Mouse (Mus musculus) heart, postnatal 25 days (tissue): Measurements from ENCODE around the gene Sh3bp5. TPM values are rescaled to one million over a fixed set of nuclear protein-coding genes. Genes with fewer than 3 reads are reported as not detected.

Source experiments
- DNase-seq: peaks from one replicate; pipeline ENCODE4 v3.0.0; 2022; ENCODE audit warnings: low spot score
- intact Hi-C: fragments of 180-260 bp; cut with DNase I; formaldehyde crosslinking; loops from one replicate; pipeline ENCODE4 v1.15.1; 2025
- total RNA-seq, 2 experiments: library from RNA; stranded (reverse); gene quantifications; 2 replicates each; pipeline ENCODE4 v1.2.3; 2021

Gene Sh3bp5
- total RNA-seq, 2 experiments from 2014 or later: 41.0 to 58.1 TPM

GRCm38 (mm10) chr14:31397791-31398595 lies 37.9 kb downstream of the Sh3bp5 start:
- no peak for DNase-seq
- intact Hi-C loops: no loop called here

GRCm38 (mm10) chr14:31397353-31397752 lies 38.5 kb downstream of the Sh3bp5 start:
- DNase-seq: no peak
- intact Hi-C loops: no loop called here

DNA sequence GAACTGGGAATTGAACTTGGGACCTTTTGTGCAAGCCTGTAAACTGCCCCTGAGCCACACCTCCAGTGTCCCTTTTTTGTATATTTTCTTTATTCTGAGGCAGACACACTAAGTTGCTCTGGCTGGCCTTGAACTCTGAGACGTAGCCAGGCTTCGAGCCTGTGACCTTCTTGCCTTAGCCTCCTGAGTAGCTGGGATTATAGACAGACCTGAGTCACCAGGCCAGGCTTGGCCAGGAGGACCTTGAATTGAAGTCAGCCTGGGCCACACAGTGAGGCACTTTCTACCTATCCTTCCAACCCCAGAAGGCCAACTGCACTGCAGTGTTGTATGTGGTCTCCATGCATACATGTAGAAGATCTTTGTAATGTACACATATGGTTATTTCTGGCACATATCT lies 39.5 kb downstream of the Sh3bp5 start:
- intact Hi-C loops: no loop called here
- no peak for DNase-seq

DNA sequence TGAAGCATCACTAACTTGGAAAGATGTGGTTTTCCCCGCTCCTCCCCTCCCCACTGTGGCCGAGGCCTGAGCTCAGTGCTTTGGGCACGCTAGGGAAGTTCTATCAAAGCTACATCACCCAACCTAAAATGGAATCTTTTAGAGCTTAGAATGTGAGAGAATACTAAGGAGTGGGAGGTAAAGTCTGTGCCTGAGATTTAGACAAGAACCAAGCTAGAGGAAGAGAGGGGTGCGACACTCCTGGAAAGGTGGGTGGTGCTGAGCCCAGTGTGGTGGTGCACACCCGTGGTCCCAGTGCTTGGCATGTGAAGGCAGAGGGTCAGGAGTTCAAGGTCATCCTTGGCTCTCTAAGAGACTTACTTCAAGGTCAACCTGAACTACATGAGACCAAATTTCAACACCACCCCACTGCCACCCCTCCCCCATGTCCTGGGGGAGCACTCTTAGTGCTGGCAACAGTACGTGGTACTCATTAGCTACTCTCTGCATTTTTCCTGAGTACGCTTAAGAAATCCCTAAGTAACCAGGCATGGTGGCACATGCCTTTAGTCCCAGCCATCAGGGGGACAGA lies 40.2 kb downstream of the Sh3bp5 start:
- intact Hi-C loops: no loop called here
- DNase-seq: no peak

GRCm38 (mm10) chr14:31394822-31395532 lies 40.9 kb downstream of the Sh3bp5 start:
- DNase-seq: no peak
- intact Hi-C loops: no loop called here

DNA sequence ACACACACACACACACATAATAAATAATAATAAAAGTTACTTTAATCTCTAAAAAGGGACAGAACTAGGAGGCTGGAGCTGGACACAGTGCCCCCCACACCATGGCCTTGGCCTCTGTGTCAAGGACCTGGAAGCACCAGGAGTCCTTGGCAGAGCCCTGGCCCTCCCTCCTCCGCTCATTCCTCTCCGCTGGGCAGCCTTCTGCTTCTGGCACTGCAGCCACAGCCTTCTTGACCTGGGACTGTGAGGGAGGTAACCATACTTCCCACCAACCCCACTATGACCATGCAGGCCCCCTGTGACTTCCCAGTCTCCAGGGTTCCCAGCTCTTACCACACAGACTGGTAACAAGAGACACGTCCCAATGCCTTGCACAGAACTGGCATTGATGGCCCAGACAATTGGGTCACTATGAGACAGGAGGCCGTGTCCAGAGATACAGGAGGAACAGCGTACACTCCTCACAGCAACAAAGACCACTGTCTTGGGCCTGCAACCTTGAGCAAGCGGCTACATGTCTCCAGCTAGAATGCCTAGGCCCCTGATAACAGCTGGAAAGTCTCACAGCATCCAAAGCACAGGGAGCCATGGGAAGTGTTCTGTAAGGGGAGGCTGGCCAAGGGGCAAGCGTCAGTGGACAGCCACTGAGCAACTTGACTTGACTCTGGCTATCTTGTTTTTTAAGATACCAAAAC lies 41.8 kb downstream of the Sh3bp5 start:
- intact Hi-C loops: no loop called here
- no peak for DNase-seq

DNA sequence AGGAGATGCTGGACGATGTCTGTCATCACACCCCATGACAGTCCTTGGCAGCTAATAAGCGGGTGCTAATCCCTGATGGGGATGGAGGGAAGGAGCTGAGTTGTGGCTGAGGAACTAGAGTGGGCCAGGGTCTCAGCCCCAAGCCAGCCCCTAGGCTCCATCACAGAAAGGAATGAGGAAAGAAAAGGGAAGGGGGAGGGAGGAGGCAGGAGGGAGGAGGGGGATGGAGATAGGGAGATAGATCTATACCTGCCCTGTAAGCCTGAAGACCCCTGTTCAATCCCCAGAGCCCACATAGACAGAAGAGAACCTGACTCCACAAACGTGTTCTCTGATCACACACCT lies 42.4 kb downstream of the Sh3bp5 start:
- DNase-seq: no peak
- intact Hi-C loops: no loop called here

DNA sequence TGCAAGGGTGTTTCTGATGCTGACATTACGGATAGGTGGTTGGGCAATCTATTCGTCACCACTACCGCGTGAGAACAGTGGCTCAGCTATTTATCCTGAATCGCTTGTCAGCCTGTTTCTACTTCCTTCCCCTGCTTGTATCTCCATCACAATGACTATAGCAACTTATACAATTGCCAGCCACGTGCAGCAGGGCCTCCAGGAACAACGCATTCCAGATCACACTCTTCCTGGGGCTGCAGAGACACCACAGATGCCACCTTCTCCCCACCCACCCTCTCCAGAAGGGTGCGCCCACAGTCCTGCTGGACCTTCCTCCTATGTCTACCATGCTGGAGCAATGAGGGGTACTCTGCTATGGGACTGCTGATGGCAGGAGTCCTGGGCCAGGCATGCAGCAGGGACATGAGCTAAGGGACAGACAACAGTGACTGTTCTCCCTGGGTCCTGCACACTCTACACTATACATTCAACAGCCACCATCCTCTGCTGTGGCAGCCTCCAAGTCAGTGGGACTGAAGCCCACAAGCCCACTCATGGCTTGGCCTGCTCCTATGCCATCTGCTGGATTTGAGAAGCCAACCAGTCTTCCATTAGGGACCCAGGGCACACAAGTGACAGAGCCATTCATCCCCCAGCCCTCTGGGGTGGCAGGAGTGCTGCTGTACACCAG lies 42.9 kb downstream of the Sh3bp5 start:
- intact Hi-C loops: no loop called here

DNA sequence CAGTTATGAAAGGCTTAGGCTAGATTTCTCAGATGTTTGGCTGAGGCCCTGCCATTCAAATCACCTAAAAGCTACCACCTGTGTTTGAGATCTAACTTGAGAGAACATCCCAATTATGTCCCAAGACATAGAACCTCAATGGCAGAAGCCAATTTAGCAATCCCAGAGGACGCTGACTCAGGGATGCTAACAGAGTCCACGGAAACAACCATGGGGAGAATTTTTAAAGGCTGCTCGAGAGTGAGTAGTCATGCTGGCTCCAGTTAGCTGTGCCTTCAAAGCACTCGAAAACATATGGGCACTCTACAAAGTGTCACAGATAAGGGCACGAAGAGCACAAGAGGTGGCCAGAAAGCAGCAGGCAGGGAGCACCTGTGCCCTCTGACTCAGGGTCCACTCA lies 43.6 kb downstream of the Sh3bp5 start:
- intact Hi-C loops: no loop called here

More for the DNA sequence above, 42.9 kb downstream of the Sh3bp5 start:
- no peak for DNase-seq

DNA sequence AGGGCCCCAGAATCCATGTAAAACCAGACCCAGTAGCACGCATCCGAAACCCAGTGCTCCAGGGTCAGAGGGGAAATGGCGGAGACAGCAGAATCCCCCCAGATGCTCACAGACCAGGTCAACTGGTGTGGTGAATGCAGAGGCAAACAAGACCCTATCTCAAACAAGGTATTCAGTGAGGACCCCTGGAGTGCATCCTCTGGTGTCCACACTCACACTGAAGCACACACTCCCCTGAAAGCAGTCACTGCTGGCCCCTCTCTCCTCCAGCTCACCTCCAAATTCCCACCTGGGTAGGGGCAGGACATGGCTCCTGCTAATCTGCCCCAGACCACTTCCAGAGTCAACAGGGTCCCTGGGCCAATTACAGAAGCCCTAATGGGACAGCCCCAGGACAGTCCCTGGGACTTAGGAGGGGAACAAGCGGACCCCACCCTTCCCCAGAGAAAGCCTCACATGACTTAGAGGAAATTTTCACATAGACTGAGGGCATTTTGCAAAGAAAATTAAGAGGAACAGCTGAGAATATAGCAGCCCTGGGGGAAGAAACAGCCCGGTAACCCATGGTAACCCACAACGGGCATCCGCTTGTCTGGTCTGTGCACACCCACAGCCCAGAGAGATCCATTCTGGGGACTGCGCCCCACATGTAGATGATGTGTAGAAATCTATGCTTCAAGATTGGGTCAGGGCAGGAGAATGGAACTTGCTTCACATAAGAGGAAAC lies 46.3 kb downstream of the Sh3bp5 start:
- intact Hi-C loops: loop anchor here (2.0 kb wide), 1 partner anchor 13 kb away; no protein-coding TSS in a partner anchor
- DNase-seq: no peak

More for the DNA sequence above, 43.6 kb downstream of the Sh3bp5 start:
- no peak for DNase-seq

GRCm38 (mm10) chr14:31388086-31388872 lies 47.6 kb downstream of the Sh3bp5 start:
- intact Hi-C loops: loop anchor here (2.0 kb wide), 1 partner anchor 15 kb away; no protein-coding TSS in a partner anchor

DNA sequence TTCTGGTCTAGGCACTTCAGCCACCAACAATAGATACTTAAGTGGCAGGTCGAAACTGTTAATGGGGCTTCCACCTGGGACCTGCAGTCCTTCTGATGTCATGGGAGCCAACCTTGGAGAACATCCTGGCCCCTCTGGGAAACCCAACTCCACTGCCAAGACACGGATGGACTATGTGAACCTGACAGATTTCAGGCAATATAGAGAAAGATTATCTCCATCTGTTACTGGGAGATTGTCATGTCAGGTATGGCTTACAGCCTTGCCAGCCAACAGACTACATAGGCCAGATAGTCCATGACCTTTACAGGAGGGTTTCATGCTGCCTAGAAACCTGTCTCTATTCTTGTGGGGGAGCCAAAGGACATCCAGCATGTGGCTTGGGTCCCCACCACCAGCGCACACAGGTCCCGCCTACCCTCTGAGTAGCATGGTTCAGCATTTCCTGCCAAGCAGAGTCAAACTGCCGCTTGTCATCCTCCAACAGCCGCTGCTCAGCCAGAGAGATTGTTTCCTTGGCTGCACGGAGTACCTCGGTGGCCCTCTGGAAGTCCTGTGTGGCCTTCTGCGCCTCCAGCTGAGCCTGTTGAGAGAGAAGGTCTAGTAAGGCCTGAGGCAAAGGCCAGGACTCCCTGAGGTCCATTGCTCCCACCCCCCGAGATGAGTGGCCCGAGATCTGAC lies 48.4 kb downstream of the Sh3bp5 start:
- DNase-seq: no peak
- intact Hi-C loops: loop anchor here (2.0 kb wide), 1 partner anchor 85 kb away; no protein-coding TSS in a partner anchor

More at GRCm38 (mm10) chr14:31388086-31388872, 47.6 kb downstream of the Sh3bp5 start:
- DNase-seq: no peak

GRCm38 (mm10) chr14:31385977-31386697 lies 49.7 kb downstream of the Sh3bp5 start:
- peak; percentile 77 for DNase-seq
- intact Hi-C loops: loop anchor here (1.0 to 2.0 kb wide), 3 partner anchors 50 to 87 kb away; partner anchors contain the start of gene Sh3bp5

- intact Hi-C loops: loop anchor here (2.0 kb wide), 1 partner anchor 77 kb away; no protein-coding TSS in a partner anchor
- no peak for DNase-seq
These were observed 50.5 kb downstream of the Sh3bp5 start for GRCm38 (mm10) chr14:31385406-31385805.

- intact Hi-C loops: loop anchor here (2.0 kb wide), 1 partner anchor 78 kb away; no protein-coding TSS in a partner anchor
- no peak for DNase-seq
These were observed 51.2 kb downstream of the Sh3bp5 start for GRCm38 (mm10) chr14:31384366-31385323.
